Mouse (Mus musculus) lung, postnatal 36 days (tissue): ENCODE results near the gene Prep.

Experiments used
- DNase-seq: peaks from one replicate; pipeline ENCODE4 v3.0.0; 2022; ENCODE audit warnings: mixed read lengths

Prep gene

GRCm38 (mm10) chr10:45066931-45067308 is at the start of gene Prep:
Prep (plus strand) TSS chr10:45067203.
- DNase-seq, result peak; percentile 95

DNA sequence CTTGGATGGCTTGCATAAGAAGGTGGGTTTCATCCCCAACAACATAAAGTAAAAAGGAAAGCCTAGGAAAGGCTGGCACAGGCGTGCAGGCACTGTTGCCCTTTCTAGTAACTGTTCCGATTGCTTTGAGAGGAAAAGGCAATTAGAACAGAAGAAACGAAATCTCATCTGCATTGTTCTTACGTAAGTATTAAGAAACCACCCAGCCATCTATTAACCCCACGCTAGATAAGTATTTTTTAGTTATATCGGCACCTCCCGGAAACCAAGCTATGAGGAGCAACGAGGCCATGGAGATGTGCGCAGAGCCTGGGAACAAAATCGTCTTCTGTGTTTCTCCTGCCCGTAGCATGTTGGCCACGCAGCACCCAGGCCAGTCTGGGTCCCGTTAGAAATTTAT is 49.7 kb upstream of the Prep start:
- DNase-seq, result no peak

- no peak for DNase-seq
Observed at GRCm38 (mm10) chr10:45017851-45018250, 49.2 kb upstream of the Prep start.

- peak; percentile 19 for DNase-seq
Observed at GRCm38 (mm10) chr10:45019418-45019817, 47.6 kb upstream of the Prep start.

GRCm38 (mm10) chr10:45019849-45020248 is 47.2 kb upstream of the Prep start:
- no peak for DNase-seq

DNA sequence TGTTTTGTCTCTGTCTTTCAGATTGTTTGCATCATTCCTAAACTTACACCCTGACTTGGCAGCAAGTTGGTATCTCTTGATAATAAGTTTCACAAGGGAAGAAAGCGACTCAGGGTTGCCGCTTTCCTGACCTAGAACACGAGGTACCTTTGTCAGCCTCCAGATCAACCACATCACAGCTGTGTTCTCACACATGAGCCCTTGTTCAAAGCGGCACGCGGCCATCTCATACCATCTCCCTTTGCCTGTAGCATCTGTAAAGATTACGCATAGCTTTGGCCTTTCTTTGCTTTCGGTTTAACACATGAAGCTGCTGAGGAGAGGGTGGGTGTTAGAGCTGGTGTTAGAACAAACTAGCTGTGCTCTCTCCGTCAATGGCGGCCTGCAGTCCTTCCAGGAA is 46.7 kb upstream of the Prep start:
- no peak for DNase-seq

- DNase-seq, result no peak
Observed at GRCm38 (mm10) chr10:45025184-45025583, 41.8 kb upstream of the Prep start.

DNA sequence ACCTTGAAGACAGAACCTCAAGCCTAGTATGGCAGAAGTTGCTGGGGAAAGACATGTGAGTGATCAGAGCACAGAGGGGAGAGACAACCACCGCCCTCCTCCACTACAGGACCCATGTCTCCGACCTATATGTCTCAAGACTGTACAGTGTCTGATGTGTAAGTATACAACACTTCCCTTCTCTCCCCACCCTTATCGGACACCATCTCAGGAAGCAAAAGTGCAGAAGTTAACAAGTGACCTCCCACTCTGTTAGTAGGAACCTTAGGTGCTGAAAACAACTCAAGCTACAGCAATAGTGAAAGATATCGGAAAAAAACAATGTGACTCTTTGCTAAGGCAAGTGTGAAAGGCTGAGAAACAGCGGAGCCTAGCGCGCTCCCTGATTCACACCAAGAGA is 40.1 kb upstream of the Prep start:
- DNase-seq, result no peak

GRCm38 (mm10) chr10:45045268-45045928 is 21.6 kb upstream of the Prep start:
- DNase-seq, result peak; percentile 88

DNA sequence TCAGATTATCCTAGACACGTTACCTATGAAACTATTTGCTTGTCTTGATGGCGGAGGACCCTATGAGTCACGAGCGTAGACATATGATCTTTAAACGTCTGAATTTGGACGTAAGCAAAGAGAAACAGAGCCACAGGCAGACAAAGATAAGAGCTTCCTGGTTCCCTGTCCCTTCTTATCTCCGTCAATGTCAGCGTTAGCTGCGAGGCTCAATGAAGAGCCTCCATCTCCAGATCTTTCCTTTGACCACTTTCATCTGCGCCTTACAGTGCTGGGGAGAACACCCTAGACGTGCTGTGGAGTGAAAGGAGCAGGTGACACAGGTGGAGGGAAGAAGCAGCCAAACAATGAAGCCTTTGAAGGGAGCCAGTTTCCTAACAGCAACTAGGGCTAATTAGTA is 18.8 kb upstream of the Prep start:
- DNase-seq, result no peak

DNA sequence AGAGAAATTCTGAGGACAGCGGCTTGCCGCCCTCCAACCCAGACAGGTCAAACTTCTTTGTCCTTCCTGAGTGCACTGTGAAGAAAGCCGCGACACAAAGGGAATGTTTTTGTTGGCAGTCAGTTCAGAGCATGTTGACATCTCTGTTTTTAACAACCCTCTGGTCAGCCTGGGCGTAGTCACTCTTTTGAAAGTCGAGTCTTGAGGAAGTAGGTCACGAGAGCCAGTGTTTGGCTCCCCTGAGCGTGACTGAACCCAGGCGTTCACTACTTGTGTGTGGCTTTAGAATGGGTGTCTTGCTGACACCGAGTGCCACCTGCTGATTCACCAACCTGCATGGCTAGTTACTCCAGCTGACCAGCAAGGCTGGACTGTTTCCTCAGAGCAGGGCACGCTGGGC is 18.4 kb upstream of the Prep start:
- peak; percentile 89 for DNase-seq

DNA sequence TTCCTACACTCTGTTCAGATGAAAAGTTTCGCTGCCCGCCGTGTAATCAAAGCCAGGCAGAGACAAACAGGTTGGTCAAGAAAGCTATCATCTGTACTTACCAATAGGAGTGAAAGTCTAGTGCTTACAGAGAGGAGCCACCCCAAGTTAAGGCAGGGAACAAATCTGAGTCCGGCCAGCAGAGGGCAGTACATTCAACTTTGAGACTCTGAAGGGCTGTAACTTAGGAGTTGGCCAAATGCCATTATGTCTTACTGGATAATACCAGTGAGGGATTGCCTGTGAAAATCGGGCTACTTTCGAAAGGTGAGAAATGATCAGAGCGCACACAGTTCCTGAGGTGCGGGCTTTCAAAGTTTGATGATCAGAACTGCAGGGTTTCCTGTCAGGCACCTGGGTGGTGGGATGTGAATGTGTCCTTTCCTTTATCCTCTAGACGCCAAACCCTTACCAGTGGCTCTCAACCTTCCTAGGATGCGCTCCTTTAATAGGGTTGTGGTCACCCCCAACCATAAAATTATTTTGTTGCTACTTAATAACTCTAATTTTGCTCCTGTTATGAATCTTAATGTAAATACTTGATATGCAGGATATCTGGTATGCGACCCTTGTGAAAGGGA is 15.8 kb upstream of the Prep start:
- DNase-seq, result peak; percentile 91

DNA sequence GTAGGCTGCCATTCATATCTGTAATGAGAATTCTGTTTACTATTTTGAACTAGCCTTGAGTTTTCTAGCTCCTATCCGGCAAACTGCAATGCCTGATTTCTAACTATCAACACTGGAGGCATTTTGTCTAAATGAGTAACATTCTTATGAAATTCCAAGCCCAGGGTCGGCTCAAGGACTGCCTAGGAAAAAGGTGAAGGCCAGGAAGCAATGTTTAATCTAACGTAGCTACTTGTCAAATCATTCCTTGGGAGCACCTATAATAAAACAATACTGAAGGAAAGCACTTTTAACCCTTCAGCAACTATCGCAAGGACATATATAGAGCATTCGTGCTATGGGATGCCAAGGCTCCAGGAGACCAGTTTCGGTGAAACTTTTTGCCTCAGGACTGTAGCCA is 8.6 kb upstream of the Prep start:
- no peak for DNase-seq

DNA sequence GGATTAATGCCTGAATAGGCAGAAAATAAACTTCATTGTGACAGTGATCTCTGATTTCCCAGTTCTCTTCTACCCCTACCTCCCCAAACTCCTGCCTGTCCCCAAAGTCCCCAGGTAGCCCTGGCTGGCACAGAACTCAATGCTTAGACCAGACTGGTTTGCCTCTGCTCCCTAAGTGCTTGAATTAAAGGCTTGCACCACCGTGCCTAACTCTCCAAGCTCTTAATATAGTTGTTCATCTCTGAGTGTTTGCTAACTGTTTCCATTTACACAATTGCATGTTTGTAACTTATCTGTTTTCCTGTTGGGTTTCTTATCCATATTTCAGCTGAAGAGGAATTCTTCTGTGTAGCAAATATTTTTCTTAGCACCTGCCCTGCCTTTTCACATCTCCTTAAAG is 6.2 kb upstream of the Prep start:
- peak; percentile 47 for DNase-seq

DNA sequence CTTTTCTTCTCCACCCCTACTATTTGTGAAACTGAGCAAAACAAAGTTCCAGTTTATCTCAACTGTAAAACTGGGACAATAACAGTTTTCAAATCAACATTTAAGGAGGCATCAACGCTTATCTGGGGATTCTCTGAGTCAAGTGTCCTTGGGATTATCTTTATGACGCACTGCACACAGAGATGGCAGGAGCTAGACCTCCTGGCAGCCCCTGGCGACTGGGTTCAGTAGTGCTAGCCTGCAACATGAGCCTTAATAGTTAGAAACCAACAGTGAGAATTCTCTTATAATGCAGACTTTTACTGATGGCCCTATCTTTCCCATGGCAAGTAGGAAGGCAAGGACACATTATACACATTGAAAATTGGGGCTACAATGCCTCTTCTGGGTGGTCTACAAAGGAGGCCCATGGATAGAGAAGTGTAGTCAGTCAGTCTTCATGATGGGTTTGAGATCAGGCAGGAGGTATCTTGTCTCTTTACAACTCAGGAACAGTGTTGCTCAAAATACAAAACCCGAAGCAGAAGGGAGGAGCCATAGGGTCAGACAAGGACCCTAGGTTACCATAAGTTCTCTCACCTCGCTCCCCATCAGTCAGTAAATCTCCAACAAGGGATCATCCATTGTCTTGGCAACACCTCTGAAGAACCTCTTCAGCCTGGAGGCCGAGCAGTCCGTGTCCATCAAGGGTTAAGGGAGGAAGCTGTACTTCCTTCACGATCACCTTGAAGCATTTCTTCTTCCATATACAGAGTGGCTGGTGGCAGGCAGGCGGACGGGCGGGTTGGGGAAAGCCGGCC is 672 bp upstream of the Prep start:
- no peak for DNase-seq

GRCm38 (mm10) chr10:45067436-45067925 is 478 bp downstream of the Prep start:
- DNase-seq, result no peak

DNA sequence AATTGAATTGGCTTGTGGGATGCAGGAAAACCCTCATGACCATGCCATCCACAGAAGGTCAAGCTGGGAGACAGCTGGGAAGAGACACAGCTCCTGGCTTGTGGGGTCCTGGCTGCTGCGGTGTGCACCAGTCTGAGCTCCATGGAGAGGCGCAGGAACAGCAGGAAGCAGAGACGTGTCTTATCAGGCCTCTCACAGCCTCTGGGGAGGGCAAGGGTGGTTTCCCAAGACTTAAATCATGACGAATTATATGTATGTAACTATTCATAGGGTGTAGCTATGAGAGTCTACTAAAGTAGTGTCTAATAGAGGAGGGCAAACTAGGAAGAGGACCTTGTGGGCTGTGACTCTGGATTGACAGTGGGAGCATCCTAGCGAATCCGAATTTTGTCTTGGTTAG is 2.6 kb downstream of the Prep start:
- DNase-seq, result no peak

DNA sequence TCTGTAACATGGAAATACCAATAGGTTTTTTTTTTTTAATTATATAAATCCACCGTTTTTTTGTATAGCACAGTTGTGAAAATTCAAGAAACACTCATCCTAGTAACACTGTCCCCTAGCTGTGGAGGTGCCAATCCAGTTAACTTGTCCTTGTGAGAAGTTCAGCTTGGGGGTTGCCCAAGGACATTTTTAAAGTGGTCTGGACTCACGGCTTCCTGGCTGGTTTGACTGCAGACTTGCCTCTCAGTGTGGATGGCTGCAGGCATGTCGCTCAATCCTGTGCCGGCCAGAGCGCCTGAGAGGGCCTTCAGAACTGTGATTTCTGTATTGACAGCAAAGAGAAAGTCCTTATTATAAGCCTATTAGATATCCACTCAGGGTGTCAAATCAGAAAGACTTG is 3.4 kb downstream of the Prep start:
- DNase-seq, result no peak

DNA sequence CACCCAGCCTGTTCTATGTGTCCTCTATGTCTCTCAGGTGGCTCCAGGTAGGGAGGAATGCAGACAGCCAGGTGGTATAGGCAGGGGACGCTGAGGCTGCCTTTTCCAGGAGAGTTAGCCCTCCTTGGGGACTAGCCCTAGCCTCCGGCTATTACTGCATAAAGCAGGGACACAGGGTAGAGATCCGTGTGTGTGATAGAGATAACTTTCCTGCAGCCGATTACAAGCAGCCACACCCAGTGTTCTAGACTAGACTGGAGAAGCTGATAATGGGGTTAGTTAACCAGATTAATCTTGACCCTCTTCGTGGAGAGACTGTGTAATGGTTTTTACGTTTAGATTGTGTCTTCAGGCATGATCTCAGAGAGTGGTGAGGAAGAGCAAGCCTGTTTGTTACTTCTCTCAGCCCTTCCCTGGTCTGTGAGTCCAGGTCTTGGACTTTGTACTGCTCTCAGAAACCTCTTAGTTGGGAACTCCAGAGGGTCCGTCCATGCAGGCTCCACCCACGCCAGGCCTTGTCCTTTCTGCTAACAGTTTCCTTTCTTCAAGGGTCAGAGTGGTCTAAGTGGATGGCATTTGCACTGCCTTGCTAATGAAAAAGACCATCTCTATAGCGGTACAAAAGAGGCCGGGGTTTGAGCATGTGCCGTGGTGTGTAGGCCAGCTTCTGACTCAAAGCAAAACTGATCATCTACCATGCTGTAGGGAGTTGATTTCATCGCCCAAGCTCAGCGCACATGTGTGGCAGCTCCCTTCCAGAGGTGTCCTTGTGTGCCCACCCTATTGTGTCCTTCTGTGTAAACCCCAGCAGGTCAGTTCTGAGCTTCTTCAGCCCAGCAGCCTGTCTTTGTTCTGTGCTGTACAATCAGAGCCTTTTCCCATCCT is 4.2 kb downstream of the Prep start:
- DNase-seq, result no peak

- DNase-seq, result no peak
Observed at GRCm38 (mm10) chr10:45072339-45072738, 5.3 kb downstream of the Prep start.

GRCm38 (mm10) chr10:45074543-45074942 is 7.5 kb downstream of the Prep start:
- DNase-seq, result no peak

DNA sequence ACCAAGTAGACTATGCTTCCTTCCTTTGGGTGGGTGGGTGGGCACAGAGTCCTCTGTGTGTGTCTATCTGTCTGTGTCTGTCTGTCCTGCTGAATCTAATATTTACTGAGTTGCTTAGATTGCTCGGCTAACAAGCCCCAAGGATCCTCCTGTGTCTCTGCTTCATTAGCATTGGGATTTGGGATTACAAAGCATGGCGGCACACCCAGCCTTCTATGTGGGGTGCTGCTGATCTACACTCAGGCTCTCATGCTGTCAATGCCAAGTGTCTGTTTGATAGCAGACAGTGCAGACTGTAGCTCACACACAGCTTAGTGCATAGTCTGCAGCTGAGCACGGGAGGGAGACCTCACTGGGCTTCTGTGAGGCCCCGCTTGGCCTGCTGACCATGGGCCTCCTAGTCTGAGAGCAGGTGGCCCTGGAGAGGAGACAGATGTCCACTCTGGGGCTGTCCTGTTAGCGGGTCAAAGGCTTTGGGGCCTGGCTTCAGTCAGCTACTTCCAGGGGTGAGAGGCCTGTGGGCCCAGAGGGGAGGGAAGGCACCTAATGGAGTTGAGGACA is 8.6 kb downstream of the Prep start:
- DNase-seq, result no peak

DNA sequence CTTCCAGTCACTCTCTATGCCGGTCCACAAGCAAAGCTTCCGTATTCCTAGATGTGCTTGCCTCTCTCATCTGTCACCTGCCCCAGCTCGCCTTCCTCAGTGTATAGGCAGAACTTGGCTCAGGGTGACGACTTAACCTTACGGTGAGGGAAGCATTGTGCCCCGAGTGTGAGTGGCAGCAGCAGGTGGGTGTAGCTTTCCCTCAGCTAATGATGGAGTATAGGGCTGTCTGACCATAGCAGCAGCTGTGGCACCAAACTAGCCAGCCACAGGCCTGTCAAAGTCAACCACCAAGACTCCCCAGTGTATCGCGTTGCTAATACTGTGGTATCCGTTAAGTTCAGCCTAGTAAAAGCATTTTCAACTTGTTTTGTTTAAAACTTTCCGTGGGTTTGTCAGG is 9.6 kb downstream of the Prep start:
- no peak for DNase-seq
